Mouse (Mus musculus): ENCODE measurements around the gene Capn12.
A peak's percentile ranks its signal among the peaks of the same experiment; 100 is the strongest.
"Not testable (repeated sequence)": the region's sequence is repeated elsewhere in the genome, so short reads cannot be mapped to it uniquely, and the experiment has no call there.

Capn12 gene

DNA sequence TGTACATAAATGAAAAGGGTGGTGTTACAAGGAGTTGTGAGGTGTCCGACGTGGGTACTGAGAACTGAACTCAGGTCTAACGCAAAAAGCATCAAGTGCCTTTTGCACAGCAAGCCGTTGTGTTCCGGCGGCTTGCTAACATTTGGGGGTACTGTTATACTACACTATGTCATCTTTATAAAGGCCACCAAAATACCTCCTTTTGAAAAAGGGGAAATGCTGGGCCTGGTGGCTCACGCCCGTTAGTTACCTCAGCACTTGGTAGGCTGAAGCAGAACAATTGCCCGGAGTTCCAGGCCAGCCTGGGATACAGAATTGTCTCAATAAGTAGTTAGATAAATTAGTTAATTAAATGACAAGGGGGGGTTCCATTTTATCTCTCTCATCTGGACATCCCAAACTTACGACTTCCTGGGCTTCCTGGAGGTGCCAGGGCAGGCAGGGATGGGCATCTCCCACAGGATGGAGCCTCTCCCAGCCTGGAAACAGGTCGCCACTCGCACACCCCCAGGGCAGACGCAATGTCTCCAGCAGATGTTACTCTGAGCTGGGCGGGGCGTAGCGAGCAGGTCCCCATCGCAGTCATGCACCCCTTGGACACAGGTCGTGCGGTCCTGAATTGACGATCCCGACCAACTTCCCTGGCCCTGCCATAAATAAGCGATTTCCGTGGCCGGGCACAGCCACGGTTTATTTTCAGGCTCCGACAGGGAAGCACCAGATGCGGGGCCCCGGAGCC, 14.3 kb upstream of the Capn12 start:
- peak; percentile 53 for DNase-seq (ENCODE audit: low read depth, low spot score)
- no peaks in the 10 kb centered on the region for H3K27me3 ChIP-seq (ENCODE audit: control insufficient read depth, insufficient read depth, low read length, poor library complexity, severe bottlenecking)
- H3K36me3 ChIP-seq (ENCODE audit: control insufficient read depth, insufficient read depth, low read length, poor library complexity, severe bottlenecking): no peaks in the 10 kb centered on the region

DNA sequence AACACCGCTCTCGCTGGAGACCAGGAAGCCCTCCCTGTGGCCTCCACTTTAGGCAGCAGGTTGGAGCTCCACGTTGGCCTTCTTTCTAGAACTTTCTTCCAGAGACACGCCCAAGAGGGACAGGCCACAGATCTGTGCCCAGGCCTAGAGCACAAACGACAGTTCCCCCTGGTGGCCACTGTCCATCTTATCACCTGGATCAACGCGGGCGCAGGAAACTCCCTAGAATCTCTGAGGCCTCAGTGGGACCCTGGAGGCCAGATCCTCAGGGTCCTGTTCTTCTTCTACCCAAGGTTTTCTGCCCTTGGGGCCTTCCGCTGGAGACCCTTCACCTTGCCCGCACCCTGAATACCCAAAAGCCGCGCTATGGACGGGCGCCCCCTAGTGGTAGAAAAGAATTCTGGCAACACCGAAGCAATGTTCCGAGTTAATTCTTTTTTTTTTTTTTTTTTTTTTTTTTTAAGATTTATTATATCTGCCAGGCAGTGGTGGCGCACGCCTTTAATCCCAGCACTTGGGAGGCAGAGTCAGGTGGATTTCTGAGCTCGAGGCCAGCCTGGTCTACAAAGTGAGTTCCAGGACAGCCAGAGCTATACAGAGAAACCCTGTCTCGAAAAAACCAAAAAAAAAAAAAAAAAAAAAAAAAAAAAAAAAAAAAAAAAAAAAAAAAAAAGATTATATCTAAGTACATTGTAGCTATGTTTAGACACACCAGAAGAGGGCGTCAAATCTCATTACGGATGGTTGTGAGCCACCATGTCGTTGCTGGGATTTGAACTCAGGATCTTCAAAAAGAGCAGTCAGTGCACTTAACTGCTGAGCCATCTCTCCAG, 13.5 kb upstream of the Capn12 start:
- H3K27me3 ChIP-seq (ENCODE audit: control insufficient read depth, insufficient read depth, low read length, poor library complexity, severe bottlenecking); H3K36me3 ChIP-seq (ENCODE audit: control insufficient read depth, insufficient read depth, low read length, poor library complexity, severe bottlenecking): not testable (repeated sequence)
- DNase-seq (ENCODE audit: low read depth, low spot score): peak; percentile 89

DNA sequence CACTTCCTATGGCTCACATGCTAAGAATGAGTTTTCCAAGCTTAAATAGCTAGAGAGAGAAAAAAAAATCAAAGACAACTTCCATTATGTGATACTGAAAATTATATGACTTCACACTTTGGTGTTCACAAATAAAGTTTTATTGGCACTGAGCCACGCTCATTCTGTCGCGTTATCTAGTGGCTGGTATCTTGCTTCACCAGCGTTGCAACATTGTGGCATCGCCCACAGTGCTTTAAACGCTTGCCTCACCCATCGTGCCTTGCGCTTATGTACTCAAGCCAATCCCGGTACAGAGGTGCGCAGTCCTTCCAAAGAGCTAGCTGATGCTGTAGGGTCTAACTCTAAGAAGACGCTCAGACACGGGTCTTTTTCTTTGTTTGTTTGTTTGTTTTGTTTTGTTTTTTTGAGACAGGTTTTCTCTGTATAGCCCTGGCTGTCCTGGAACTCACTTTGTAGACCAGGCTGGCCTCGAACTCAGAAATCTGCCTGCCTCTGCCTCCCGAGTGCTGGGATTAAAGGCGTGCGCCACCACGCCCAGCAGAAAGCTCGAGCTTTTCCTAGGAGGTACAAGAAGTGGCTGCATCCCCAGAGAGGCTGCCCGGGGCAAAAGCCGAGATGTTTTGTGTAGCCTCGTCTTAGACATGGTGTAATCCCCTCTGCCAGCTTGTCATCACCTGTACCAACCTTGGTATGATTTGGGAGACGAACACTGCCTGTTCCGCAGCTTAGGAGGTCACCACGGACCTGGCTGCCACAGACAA, 10.1 kb upstream of the Capn12 start:
- DNase-seq (ENCODE audit: low read depth, low spot score): no peak

DNA sequence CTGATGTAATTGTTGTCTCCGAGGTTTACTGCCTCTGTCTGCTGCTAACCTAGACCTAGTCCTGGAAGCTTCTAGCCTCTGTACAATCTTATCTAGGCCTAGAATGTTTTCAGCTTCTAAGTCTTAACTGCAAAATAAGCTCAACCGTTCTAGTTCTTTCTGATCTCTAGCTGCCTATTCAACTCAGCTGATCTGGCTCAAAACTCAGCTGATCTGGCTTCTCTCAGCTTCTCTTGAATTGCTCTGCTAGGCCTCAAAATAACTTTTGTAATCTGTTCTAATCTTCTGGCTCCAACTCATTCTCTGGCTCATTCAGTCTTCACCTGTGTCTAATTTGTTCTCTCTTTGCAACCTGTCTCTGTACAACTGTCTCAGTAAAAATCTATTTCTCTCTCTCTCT, 6.7 kb upstream of the Capn12 start:
- Histone ChIP-seq H3K36me3 (ENCODE audit: control insufficient read depth, insufficient read depth, low read length, poor library complexity, severe bottlenecking) (no peaks in the 10 kb centered on the region), H3K27me3 (ENCODE audit: control insufficient read depth, insufficient read depth, low read length, poor library complexity, severe bottlenecking) (no peaks in the 10 kb centered on the region)
- no peak for DNase-seq (ENCODE audit: low read depth, low spot score)

More for the DNA sequence above, 10.1 kb upstream of the Capn12 start:
- H3K27me3 ChIP-seq (ENCODE audit: control insufficient read depth, insufficient read depth, low read length, poor library complexity, severe bottlenecking): no peaks in the 10 kb centered on the region
- H3K36me3 ChIP-seq (ENCODE audit: control insufficient read depth, insufficient read depth, low read length, poor library complexity, severe bottlenecking): no peaks in the 10 kb centered on the region

DNA sequence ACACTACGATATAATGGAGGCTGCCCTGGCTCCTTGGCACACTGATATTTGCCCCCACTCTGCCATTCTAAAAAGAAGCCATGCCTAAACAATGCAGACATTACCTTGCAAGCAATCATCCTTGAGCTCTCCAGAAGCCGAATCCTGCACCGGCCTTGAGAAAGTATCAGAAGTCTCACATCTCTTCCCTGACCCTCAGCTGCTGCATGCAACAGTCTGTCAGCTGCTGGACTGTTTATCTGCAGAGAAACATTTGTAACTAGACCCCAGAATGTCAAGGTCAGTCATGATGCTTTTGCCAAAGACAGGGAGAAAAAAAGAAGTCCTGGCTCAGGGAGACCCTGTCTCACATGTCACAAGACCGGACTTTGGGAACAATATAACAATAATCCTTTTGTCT, 5.1 kb upstream of the Capn12 start:
- no peaks in the 10 kb centered on the region for H3K27me3 ChIP-seq (ENCODE audit: control insufficient read depth, insufficient read depth, low read length, poor library complexity, severe bottlenecking)
- H3K36me3 ChIP-seq (ENCODE audit: control insufficient read depth, insufficient read depth, low read length, poor library complexity, severe bottlenecking): no peaks in the 10 kb centered on the region
- no peak for DNase-seq (ENCODE audit: low read depth, low spot score)

DNA sequence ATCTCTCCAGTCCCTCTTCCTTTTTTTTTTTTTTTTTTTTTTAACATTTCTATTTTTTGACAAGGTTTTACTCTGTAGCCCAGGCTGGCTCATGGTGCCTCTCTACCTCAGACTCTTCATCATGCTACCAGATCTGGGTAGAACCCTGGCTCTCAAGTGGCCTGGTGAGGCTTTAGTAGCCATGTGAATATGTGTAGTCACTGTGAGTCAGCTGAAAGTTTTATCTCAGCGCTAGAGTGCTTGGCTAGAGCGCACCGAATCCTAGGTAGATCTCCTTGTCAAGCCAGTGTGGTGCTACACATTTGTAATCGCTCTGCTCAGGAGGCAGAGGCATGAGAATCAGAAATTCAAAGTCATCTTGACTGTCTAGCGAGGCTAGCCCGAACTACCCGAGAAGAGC, 4.1 kb upstream of the Capn12 start:
- Histone ChIP-seq H3K36me3 (ENCODE audit: control insufficient read depth, insufficient read depth, low read length, poor library complexity, severe bottlenecking) (no peaks in the 10 kb centered on the region), H3K27me3 (ENCODE audit: control insufficient read depth, insufficient read depth, low read length, poor library complexity, severe bottlenecking) (no peaks in the 10 kb centered on the region)
- no peak for DNase-seq (ENCODE audit: low read depth, low spot score)

DNA sequence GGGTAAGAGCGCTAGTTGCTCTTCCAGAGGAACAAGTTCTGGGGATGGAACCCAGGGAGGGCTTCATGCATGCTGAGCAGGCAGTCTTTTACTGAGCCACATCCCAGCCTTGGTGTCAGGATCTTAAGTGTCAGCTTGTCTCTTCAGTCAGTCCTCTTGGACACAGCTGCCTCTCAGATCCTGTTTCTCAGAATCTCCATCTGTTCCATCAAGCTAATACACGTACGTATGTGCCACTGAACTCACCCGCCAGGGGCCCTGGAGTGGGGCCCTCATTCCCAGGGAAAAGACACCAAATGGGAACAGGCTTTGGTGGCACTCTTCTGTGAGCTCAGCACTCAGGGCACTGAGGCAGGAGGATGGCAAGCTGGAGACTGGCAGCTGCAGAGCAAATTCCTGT, 3.4 kb upstream of the Capn12 start:
- DNase-seq (ENCODE audit: low read depth, low spot score): no peak
- Histone ChIP-seq H3K27me3 (ENCODE audit: control insufficient read depth, insufficient read depth, low read length, poor library complexity, severe bottlenecking) (no peaks in the 10 kb centered on the region), H3K36me3 (ENCODE audit: control insufficient read depth, insufficient read depth, low read length, poor library complexity, severe bottlenecking) (no peaks in the 10 kb centered on the region)

DNA sequence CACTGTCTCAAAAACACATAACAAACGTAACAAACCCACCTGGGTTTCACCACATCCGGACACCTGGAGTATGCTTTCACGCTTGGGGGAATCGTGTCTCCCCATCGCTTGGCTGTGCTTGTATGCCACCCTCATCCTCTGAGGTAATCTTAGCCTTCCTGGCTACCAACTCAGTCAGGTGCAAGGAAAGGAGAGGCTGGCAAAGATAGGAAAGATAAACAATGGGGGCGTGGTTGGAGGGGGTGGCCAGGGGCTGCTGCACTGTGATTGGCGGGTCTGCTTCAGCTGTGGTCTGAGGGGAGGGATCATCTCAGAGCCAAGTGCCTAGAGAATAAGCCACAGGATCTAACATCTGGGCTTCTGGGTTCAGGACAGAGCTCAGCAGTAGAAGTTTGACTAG, 1.6 kb upstream of the Capn12 start:
- DNase-seq (ENCODE audit: low read depth, low spot score): peak; percentile 31

DNA sequence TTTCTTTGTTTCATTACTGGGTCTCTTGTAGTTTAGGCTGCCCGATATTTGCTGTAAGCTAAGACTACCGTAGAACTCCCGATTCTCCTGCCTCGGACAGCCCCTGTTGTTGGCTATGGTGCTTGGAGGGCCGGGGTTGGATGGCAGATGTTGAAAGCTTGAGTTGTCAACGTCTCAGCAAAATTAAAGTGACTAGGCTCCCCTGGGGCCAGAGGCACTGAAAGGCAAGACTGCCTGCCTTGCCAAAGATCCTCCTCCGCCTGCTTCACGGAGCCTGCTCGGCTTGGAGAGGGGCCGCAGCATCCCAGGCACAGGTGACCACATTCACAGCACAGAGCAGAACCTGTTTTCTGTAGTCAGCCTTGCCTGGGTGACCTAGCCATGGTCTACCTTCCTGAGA, 668 bp upstream of the Capn12 start:
- H3K36me3 ChIP-seq (ENCODE audit: control insufficient read depth, insufficient read depth, low read length, poor library complexity, severe bottlenecking): no peaks in the 10 kb centered on the region
- no peaks in the 10 kb centered on the region for H3K27me3 ChIP-seq (ENCODE audit: control insufficient read depth, insufficient read depth, low read length, poor library complexity, severe bottlenecking)
- no peak for DNase-seq (ENCODE audit: low read depth, low spot score)

More for the DNA sequence above, 1.6 kb upstream of the Capn12 start:
- H3K27me3 ChIP-seq (ENCODE audit: control insufficient read depth, insufficient read depth, low read length, poor library complexity, severe bottlenecking): no peaks in the 10 kb centered on the region
- no peaks in the 10 kb centered on the region for H3K36me3 ChIP-seq (ENCODE audit: control insufficient read depth, insufficient read depth, low read length, poor library complexity, severe bottlenecking)

DNA sequence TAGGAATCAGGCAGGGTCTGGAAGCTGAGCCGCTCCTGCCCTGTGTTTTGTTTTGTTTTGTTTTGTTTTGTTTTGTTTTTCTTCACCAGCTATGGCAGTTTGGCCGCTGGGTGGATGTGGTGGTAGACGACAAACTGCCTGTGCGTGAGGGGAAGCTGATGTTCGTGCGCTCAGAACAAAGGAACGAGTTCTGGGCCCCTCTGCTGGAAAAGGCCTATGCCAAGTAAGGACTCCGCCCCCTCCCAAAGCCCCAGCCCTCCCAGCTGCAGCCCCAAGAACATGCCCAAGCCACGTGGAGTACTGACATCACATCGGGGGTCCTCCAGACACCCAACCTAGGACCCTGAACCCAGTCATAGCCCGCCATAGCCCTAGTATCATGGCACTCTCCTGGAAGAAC, 1.8 kb downstream of the Capn12 start:
- Histone ChIP-seq H3K27me3 (ENCODE audit: control insufficient read depth, insufficient read depth, low read length, poor library complexity, severe bottlenecking) (no peaks in the 10 kb centered on the region), H3K36me3 (ENCODE audit: control insufficient read depth, insufficient read depth, low read length, poor library complexity, severe bottlenecking) (no peaks in the 10 kb centered on the region)
- DNase-seq (ENCODE audit: low read depth, low spot score): no peak

DNA sequence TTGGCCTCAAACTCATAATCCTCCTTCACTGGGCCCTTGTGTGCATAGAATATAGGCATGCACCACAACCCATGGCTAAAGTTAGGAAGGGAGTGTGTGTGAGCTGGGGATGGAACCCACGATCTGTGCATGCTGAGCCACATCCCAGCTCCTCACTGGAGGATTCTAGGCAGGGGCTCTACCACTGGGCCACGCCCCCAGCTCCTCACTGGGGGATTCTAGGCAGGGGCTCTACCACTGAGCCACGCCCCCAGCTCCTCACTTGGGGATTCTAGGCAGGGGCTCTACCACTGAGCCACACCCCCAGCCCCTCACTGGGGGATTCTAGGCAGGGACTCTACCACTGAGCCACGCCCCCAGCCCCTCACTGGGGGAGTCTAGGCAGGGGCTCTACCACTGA, 2.5 kb downstream of the Capn12 start:
- not testable (repeated sequence) for DNase-seq (ENCODE audit: low read depth, low spot score); H3K36me3 ChIP-seq (ENCODE audit: control insufficient read depth, insufficient read depth, low read length, poor library complexity, severe bottlenecking); H3K27me3 ChIP-seq (ENCODE audit: control insufficient read depth, insufficient read depth, low read length, poor library complexity, severe bottlenecking)

DNA sequence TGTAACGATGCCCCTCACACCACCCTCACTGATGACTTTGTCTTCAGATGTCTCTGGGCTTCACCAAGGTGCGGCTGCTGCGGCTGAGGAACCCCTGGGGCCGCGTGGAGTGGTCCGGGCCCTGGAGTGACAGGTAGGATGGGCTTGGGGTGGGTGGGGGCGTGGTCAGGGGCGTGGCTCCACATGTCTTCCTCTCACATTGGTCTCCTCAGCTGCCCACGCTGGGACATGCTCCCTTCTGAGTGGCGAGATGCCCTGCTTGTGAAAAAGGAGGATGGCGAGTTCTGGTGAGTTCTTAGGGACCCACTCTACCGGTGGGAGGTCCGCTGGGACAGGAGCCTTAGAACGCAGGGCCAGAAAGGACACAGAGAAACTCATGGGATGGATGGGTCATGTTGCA, 5.3 kb downstream of the Capn12 start:
- H3K36me3 ChIP-seq (ENCODE audit: control insufficient read depth, insufficient read depth, low read length, poor library complexity, severe bottlenecking): no peaks in the 10 kb centered on the region
- DNase-seq (ENCODE audit: low read depth, low spot score): no peak
- no peaks in the 10 kb centered on the region; the same call in 1 of the 2 replicates for H3K27me3 ChIP-seq (ENCODE audit: control insufficient read depth, insufficient read depth, low read length, poor library complexity, severe bottlenecking)

DNA sequence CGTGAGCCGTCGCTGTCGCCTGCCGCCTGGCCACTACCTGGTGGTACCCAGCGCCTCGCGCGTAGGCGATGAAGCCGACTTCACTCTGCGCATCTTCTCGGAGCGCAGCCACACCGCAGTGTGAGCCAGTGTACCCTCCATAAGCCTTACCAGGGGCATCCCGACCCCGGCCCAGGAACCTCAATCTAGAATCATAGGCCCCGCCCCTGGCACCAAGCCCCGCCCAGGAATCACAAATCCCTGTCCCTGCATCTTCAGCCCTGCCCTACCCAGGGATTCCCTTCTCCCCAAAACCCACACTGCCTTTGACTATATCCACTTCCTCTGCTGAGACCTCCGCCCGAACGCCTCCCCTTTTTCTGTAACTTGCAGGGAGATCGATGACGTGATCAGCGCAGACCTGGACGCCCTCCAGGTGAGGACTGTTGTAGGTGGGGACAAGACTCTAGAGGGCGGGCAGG, 7.5 kb downstream of the Capn12 start:
- Histone ChIP-seq H3K36me3 (ENCODE audit: control insufficient read depth, insufficient read depth, low read length, poor library complexity, severe bottlenecking) (no peaks in the 10 kb centered on the region; the same call in none of the 2 replicates), H3K27me3 (ENCODE audit: control insufficient read depth, insufficient read depth, low read length, poor library complexity, severe bottlenecking) (no peaks in the 10 kb centered on the region; the same call in 1 of the 2 replicates)
- DNase-seq (ENCODE audit: low read depth, low spot score): no peak

DNA sequence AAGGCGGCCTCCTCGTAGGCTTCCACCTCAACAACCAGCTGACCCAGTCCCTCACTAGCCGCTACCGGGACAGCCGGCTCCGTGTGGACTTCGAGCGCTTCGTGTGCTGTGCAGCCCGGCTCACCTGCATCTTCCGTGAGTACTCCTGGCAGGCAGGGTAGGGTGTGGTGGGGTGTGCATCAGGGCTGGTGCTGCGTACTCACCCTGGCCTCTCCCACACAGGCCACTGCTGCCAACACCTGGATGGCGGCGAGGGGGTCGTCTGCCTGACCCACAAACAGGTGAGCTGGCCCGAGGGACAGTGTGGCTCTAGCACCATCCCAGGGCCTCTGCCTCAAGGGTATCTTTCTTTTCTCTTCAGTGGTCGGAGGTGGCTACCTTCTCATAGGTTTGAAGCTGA, 11.4 kb downstream of the Capn12 start:
- DNase-seq (ENCODE audit: low read depth, low spot score): no peak
- H3K27me3 ChIP-seq (ENCODE audit: control insufficient read depth, insufficient read depth, low read length, poor library complexity, severe bottlenecking): no peaks in the 10 kb centered on the region; the same call in 1 of the 2 replicates
- peaks cover 9% of the 10 kb centered on the region for H3K36me3 ChIP-seq (ENCODE audit: control insufficient read depth, insufficient read depth, low read length, poor library complexity, severe bottlenecking)

Data from splenic B cell, adult 2 months (primary cell).